Mouse (Mus musculus) stomach, embryonic 15.5 days (tissue): ENCODE results near the gene Cenpo. TPM values are rescaled to one million over a fixed set of nuclear protein-coding genes. Genes with fewer than 3 reads are reported as not detected.

Experiments used
- ATAC-seq: fragments of 200-750 bp; cut with Nextera tagmentation; 2 replicates; pipeline ENCODE4 v1.8.0; 2017; ENCODE audit warnings: low read depth, moderate number of reproducible peaks, moderate TSS enrichment; ENCODE audit not compliant: insufficient read depth, low FRiP score
- H3K27ac ChIP-seq: fragments of 300-500 bp; sonication (generic); 2 replicates; pipeline ENCODE4 v1.5.1; 2015; ENCODE audit warnings: mild to moderate bottlenecking, inconsistent platforms
- H3K27me3 ChIP-seq: fragments of 300-500 bp; sonication (generic); replicated peaks from 2 replicates; pipeline ENCODE4 v1.6.1; 2015; ENCODE audit warnings: inconsistent platforms
- H3K36me3 ChIP-seq: fragments of 300-500 bp; sonication (generic); 2 replicates; pipeline ENCODE4 v1.6.1; 2015; ENCODE audit warnings: inconsistent platforms
- H3K4me1 ChIP-seq: fragments of 300-500 bp; sonication (generic); 2 replicates; pipeline ENCODE4 v1.6.1; 2015; ENCODE audit warnings: inconsistent platforms
- H3K4me2 ChIP-seq: fragments of 300-500 bp; sonication (generic); 2 replicates; pipeline ENCODE4 v1.6.1; 2015; ENCODE audit warnings: mild to moderate bottlenecking, inconsistent platforms
- H3K4me3 ChIP-seq: fragments of 300-500 bp; sonication (generic); replicated peaks from 2 replicates; pipeline ENCODE4 v1.5.1; 2015; ENCODE audit warnings: inconsistent platforms
- H3K9ac ChIP-seq: fragments of 300-500 bp; sonication (generic); 2 replicates; pipeline ENCODE4 v1.6.1; 2015; ENCODE audit warnings: inconsistent platforms
- H3K9me3 ChIP-seq: fragments of 300-500 bp; sonication (generic); 2 replicates; pipeline ENCODE4 v1.6.1; 2016; ENCODE audit warnings: inconsistent platforms
- WGBS: fragments of 180-500 bp; shearing (Covaris S2); methylation state at CpG from one replicate; pipeline ENCODE4 v1.1.7; 2015; 5-methylcytosine and 5-hydroxymethylcytosine counted together
- polyA plus RNA-seq: library from polyadenylated mRNA; unstranded; fragments of >200 nt; fragmentation: Nextera tagmentation; extraction: Ambion mirVana; gene quantifications from 2 replicates; pipeline ENCODE4 v1.2.1, GENCODE M21; 2015

Cenpo gene
- polyA plus RNA-seq, 1 experiment from 2014 or later = 12.2 TPM

DNA sequence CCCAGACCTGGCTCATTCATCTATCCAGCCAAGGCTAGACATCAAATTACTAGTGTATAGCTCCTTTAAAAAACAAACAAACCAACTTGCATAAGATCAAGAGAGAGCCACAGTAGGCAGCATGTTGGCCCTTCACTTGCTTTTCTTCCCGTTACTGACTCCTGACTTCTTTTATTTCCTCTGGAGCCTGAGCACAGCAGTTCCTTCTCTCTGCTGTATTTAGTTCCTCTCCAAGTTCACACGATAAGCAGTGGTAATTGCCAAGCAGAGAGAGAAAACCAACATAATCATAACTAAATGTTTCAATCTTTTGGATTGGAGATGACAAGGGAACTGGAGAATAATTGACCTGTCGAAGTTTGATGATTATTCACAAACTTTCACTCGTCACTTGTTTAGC, 1.3 kb downstream of the Cenpo start:
- no peaks in the 10 kb centered on the region for H3K27me3 ChIP-seq
- no peak overlapping the region for H3K9ac ChIP-seq
- H3K4me2 ChIP-seq = peak overlapping the region; percentile 58
- no peak overlapping the region for H3K27ac ChIP-seq
- no peaks in the 10 kb centered on the region for H3K9me3 ChIP-seq
- WGBS = 32% methylated on average over 4 of the region's 4 CpGs
- H3K4me1 ChIP-seq = 0 out of 2 replicates have a peak, but pooled peaks cover 9% of the 10 kb centered on the region
- H3K4me3 ChIP-seq = peak overlapping the region; percentile 77
- ATAC-seq = no peak
- peaks cover 7% of the 10 kb centered on the region; the same call in 1 of the 2 replicates for H3K36me3 ChIP-seq

DNA sequence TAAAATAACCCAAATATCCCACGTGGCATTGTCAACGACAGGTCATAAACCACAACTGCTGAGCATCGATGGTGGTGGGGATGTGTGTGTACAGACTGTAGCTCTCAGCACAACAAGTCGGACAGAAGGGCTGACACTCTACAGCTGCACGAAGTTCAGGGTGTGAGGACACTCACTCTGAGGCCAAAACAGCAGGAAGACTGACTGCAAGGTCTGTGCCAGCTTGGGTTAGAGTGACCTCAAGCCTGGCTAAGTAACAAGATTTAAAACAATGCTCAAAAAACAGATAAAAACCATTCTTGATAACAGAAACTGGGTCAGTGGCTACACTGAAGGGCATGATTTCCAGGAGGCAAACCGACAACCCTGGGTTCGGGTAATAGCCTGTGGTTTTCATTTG, 3.9 kb downstream of the Cenpo start:
- 94% methylated on average over 7 of the region's 7 CpGs for WGBS

DNA sequence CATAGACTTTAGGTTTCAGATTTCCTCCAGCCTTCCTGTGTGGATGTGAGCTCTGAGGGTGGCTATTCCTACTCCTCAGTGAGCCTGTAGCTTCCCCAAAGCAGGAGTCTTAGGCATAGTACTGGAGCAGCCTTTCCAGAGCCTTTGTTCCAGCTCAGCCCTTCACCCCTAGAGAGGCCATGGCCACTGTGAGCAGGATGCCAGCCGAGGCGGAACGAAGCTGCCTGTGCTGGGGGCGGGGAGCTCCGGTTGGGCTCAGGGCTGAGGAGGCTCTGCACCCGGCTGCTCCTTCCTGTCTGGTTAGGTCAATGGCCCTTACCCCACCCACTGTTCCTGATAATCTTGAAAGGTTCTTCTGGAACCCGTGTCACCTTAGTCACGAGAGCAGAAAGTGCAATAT, 21.2 kb downstream of the Cenpo start:
- Histone ChIP-seq H3K4me3 (no peak overlapping the region), H3K27ac (no peak overlapping the region), H3K9me3 (no peaks in the 10 kb centered on the region), H3K4me2 (no peak overlapping the region), H3K4me1 (no peaks in the 10 kb centered on the region), H3K36me3 (peaks cover 26% of the 10 kb centered on the region; the same call in 1 of the 2 replicates), H3K27me3 (no peaks in the 10 kb centered on the region), H3K9ac (no peak overlapping the region)
- no peak for ATAC-seq
- WGBS = 71% methylated on average over 8 of the region's 8 CpGs

More for the DNA sequence above, 3.9 kb downstream of the Cenpo start:
- Histone ChIP-seq H3K9ac (no peak overlapping the region), H3K4me3 (no peak overlapping the region), H3K4me1 (0 out of 2 replicates have a peak, but pooled peaks cover 9% of the 10 kb centered on the region), H3K27ac (no peak overlapping the region), H3K27me3 (no peaks in the 10 kb centered on the region), H3K9me3 (no peaks in the 10 kb centered on the region), H3K36me3 (peaks cover 24% of the 10 kb centered on the region), H3K4me2 (no peak overlapping the region)
- ATAC-seq = no peak

DNA sequence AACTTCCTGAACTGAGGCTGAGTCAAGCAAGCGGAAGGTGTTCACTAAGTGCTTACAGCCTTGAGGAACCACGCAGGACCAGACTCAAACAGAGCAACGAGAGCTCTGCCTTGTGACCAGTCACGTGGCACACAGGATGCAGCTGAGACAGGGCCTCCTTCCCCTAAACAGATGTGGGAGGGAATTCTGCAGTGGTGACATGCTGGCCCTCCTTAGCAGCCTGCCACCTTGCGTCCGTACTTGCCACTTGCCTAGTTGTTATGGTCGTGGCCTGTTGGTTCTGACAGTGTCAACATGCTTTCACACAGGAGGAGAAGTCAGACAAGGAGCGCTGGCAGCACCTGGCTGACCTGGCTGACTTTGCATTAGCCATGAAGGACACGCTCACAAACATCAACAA, 22.9 kb downstream of the Cenpo start:
- no peak overlapping the region for H3K27ac ChIP-seq
- no peaks in the 10 kb centered on the region for H3K27me3 ChIP-seq
- peaks cover 29% of the 10 kb centered on the region; the same call in 1 of the 2 replicates for H3K36me3 ChIP-seq
- whole genome bisulfite sequencing = 83% methylated on average over 9 of the region's 9 CpGs
- H3K4me3 ChIP-seq = no peak overlapping the region
- ATAC-seq = no peak
- no peaks in the 10 kb centered on the region for H3K4me1 ChIP-seq
- no peaks in the 10 kb centered on the region for H3K9me3 ChIP-seq
- no peak overlapping the region for H3K4me2 ChIP-seq
- H3K9ac ChIP-seq = no peak overlapping the region

DNA sequence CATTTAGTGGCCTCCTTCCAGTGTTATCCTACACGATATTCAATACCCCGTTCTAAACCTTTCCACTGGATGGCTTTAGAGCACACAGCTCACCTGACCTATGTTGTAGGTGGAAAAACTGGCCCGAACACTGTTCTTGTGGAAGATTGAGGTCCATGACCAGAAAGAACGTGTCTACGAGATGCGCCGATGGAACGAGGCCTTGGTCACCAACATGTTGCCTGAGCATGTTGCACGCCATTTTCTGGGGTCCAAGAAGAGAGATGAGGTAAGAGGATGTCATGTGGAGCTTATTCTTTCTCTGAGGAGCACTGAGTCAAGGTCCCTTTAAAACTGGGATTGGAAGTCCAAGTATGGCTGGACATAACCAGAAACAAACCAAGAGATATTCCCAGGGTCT, 24.9 kb downstream of the Cenpo start:
- 93% methylated on average over 9 of the region's 9 CpGs for WGBS
- H3K4me2 ChIP-seq = no peak overlapping the region
- no peaks in the 10 kb centered on the region for H3K4me1 ChIP-seq
- H3K27me3 ChIP-seq = no peaks in the 10 kb centered on the region
- no peak overlapping the region for H3K4me3 ChIP-seq
- H3K36me3 ChIP-seq = peaks cover 25% of the 10 kb centered on the region; the same call in 1 of the 2 replicates
- H3K27ac ChIP-seq = no peak overlapping the region
- ATAC-seq = no peak
- H3K9me3 ChIP-seq = no peaks in the 10 kb centered on the region
- no peak overlapping the region for H3K9ac ChIP-seq

DNA sequence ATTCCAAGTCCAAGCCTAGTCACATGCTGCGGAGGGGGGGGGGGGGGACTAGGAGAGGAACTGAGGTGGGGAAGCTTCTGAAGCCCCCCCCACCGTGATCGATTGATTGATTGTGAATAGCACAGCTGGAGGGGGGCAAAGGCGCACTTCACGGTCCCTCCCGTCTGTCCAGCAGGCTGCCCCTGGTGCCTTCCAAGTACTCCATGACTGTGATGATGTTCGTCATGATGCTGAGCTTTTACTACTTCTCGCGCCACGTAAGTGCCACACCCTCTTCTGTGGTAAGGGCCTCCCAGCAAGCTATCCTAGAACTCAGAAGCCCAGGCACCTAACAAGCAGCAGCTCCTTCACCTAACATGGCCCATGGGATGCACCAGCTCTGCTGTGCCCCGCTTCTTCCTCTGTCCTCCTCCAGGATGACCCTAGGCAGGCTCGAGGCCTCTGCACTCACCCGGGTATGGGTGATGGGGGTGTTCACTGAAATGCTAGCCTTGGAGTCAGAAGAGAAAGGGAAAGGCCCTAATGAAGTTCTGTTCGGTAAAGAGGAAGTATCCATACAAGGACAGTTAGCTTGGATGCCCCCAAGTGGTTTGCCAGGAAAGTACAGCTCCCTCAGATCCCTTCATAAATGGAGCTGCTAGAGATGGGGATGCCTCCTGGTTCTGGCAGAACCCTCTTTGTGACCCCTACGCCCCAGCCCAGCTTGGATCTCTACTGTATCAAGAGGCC, 25.5 kb downstream of the Cenpo start:
- 79% methylated on average over 15 of the region's 15 CpGs for WGBS
- H3K4me3 ChIP-seq = no peak overlapping the region
- H3K27me3 ChIP-seq = no peaks in the 10 kb centered on the region
- no peak overlapping the region for H3K4me2 ChIP-seq
- no peaks in the 10 kb centered on the region for H3K4me1 ChIP-seq
- no peaks in the 10 kb centered on the region for H3K9me3 ChIP-seq
- peaks cover 25% of the 10 kb centered on the region; the same call in 1 of the 2 replicates for H3K36me3 ChIP-seq
- H3K9ac ChIP-seq = no peak overlapping the region
- H3K27ac ChIP-seq = no peak overlapping the region
- ATAC-seq = no peak

DNA sequence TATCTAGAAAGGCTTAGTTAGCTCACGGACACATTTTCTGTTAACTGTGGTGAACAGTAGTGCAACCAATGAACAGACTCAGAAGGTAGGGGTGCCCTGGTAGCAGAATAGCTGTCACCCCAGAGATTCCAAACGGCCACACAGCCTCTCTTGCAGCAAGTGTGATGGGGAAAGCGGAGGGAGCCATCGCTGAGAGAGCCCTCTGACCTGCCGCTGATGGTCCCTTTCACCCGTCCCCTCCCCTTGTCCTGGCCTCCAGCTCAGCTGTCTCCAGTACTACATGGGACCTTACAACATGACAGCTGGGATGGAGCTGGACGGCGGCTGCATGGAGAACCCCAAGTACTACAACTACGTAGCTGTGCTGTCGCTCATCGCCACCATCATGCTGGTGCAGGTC, 28.0 kb downstream of the Cenpo start:
- H3K4me1 ChIP-seq = no peaks in the 10 kb centered on the region
- no peaks in the 10 kb centered on the region for H3K27me3 ChIP-seq
- H3K4me2 ChIP-seq = no peak overlapping the region
- ATAC-seq = no peak
- no peak overlapping the region for H3K9ac ChIP-seq
- no peak overlapping the region for H3K27ac ChIP-seq
- H3K9me3 ChIP-seq = no peaks in the 10 kb centered on the region
- H3K4me3 ChIP-seq = no peak overlapping the region
- H3K36me3 ChIP-seq = peaks cover 22% of the 10 kb centered on the region; the same call in 1 of the 2 replicates
- 91% methylated on average over 11 of the region's 11 CpGs for WGBS

DNA sequence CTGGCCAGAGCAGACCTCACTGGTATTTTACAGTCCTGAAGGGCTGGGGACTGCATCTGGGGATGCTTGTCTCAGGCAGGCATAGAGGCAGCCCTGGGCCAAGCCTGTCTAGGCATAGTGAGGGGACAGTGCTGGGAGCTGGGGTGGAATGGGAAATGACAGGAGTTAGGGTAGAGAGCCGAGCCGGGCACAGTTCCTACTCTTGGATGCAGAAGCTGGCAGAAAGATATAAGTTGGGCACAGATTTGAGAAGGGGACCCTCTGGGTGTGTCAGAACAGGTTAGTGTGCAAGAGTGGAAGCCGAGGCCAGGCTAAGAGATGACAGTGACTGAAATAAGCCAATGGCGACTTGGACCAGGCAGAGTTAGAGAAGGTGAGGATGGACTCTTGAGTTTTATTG, 31.9 kb downstream of the Cenpo start:
- Histone ChIP-seq H3K36me3 (peaks cover 8% of the 10 kb centered on the region; the same call in 1 of the 2 replicates), H3K4me3 (no peak overlapping the region), H3K27me3 (no peaks in the 10 kb centered on the region), H3K9me3 (no peaks in the 10 kb centered on the region), H3K27ac (no peak overlapping the region), H3K9ac (no peak overlapping the region), H3K4me1 (no peaks in the 10 kb centered on the region), H3K4me2 (no peak overlapping the region)
- 83% methylated on average over 4 of the region's 4 CpGs for WGBS
- no peak for ATAC-seq

DNA sequence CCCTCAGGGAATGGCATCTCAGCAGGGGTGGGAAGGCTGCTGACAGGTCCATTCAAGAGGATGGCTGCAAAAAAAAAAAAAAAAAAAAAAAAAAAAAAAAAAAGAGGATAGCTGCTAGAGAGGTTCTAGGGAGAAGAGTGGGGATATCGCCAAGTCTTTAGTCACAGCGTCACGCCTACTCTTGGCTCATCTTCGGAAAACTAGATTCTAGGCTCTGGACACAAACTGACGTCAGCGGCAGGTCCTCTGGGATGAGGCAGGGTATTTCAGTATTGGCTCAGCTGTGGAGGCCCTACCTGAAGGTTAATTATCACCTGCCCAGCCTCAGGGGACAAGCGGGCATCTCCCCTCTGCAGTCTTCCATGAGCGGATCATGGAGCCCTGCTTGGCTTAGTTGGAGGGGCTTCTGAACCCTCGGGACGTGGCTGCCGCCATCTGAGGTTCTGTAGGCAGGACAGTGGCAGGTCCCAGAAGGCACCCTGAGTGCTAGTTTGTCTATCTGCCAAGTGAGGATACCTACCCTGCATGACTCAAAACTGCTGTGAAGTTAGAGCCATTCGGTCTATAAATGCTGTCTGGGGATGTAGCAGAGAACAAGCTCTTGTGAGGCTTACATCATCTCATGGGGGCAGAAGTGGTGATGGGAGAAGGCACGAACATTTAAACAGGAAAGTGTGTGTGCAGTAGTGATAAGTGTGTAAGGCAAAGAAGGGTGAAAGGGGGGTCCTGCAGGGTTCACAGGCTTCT, 32.5 kb downstream of the Cenpo start:
- 89% methylated on average over 13 of the region's 13 CpGs for WGBS
- H3K4me1 ChIP-seq = no peaks in the 10 kb centered on the region
- H3K9ac ChIP-seq = no peak overlapping the region
- no peak overlapping the region for H3K27ac ChIP-seq
- peaks cover 4% of the 10 kb centered on the region; the same call in 1 of the 2 replicates for H3K36me3 ChIP-seq
- H3K4me3 ChIP-seq = no peak overlapping the region
- H3K9me3 ChIP-seq = no peaks in the 10 kb centered on the region
- H3K4me2 ChIP-seq = no peak overlapping the region
- no peaks in the 10 kb centered on the region for H3K27me3 ChIP-seq
- ATAC-seq = no peak

DNA sequence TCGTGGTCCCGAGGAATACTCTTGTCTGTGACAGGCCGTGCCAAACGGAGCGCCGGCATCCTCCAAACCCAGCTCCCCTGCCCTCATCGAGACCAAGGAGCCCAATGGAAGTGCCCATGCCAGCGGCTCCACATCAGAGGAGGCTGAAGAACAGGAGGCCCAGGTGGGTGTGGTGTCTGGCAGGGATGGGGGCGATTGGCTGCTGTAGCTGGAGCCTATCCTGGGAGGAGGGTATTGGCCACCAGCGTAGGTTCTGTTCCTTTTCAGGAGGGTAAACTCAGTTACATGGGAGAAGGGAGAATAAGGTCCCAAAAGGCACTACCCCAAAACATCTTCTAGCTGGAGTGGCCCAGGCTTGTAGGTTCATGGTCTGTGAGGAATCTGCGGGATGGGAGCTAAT, 34.8 kb downstream of the Cenpo start:
- Histone ChIP-seq H3K9me3 (no peaks in the 10 kb centered on the region), H3K4me1 (no peaks in the 10 kb centered on the region), H3K27me3 (no peaks in the 10 kb centered on the region), H3K27ac (no peak overlapping the region), H3K4me3 (no peak overlapping the region), H3K36me3 (0 out of 2 replicates have a peak, but pooled peaks cover 3% of the 10 kb centered on the region), H3K9ac (no peak overlapping the region), H3K4me2 (no peak overlapping the region)
- ATAC-seq = no peak
- WGBS = 92% methylated on average over 11 of the region's 11 CpGs

DNA sequence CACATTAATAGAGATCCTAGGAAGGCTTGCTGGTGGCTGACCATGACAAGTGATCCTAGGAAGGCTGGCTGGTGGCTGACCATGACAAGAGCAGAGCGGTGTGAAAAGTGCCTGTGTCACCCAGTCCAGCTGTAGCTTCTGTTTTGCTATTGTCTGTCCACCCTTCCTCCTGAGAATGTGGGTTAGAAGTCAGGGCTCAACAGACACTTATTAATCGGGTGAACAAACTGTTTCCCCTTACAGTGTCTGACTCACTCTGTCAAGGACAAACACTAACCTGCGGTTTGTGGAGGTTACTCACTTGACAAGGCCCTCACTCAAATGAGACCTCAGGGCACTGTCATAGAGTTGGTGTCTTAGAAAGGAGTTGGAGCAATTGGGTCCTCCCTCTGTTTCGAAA, 35.4 kb downstream of the Cenpo start:
- WGBS = 78% methylated on average over 4 of the region's 4 CpGs
- H3K4me2 ChIP-seq = no peak overlapping the region
- H3K9ac ChIP-seq = no peak overlapping the region
- no peaks in the 10 kb centered on the region for H3K9me3 ChIP-seq
- H3K36me3 ChIP-seq = 0 out of 2 replicates have a peak, but pooled peaks cover 3% of the 10 kb centered on the region
- peaks cover under 1% of the 10 kb centered on the region; the same call in 1 of the 2 replicates for H3K4me1 ChIP-seq
- H3K27me3 ChIP-seq = no peaks in the 10 kb centered on the region
- no peak for ATAC-seq
- H3K4me3 ChIP-seq = no peak overlapping the region
- H3K27ac ChIP-seq = no peak overlapping the region

DNA sequence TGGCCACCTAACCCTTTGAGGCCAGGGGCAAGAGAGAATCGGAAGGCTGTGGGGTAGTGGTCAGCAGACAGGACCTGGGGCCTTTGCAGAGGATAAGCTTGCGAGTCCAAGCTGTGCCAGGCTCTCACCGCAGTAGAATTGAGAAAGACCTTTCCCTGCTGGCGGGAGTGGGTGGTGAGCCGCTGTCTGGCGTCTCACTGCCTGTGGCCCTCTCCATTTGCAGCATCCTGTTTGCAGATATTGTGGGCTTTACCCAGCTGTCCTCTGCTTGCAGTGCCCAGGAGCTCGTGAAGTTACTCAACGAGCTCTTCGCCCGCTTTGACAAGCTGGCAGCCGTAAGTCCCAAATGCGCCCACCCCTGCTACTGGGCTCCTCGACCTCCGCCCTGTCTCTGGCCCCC, 39.5 kb downstream of the Cenpo start:
- peaks cover 15% of the 10 kb centered on the region for H3K4me1 ChIP-seq
- no peak overlapping the region for H3K9ac ChIP-seq
- ATAC-seq = no peak
- H3K36me3 ChIP-seq = 0 out of 2 replicates have a peak, but pooled peaks cover 3% of the 10 kb centered on the region
- 91% methylated on average over 14 of the region's 14 CpGs for WGBS
- H3K27me3 ChIP-seq = no peaks in the 10 kb centered on the region
- H3K9me3 ChIP-seq = no peaks in the 10 kb centered on the region
- no peak overlapping the region for H3K27ac ChIP-seq
- no peak overlapping the region for H3K4me3 ChIP-seq
- H3K4me2 ChIP-seq = no peak overlapping the region
